1 mouse cellular context compared by ENCODE assay signal in the genomic region with DNA sequence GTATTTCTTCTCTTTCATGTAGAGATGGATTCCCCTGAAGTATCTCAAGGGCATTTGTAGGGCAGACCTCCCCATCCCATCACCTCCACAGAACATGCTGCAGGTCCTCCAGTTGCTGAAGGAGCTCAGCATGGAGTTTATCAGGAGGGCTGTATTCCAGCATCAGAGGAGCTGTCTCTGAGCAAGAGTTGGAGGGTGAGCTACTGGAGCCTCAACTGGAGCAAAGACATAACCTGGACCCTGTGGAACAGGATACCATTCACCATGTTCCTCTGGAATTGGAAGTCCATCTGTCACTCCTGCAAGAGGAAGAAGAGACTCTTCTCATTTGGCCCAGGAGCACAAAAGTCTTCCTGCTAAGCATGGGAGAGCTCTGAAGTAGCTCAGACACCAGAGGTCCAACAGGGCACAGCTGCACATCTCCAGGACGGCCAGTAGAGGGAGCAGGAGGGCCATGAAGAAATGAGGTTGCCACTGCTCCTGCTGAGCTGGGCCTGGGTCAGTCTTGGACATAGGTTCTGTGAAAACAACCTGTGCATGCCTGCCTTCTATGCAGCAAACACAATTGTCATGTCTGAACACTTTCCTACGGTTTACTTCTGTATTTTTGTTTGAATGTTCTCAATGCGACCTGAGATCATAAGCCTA.
A peak's percentile ranks its signal among the peaks of the same experiment; 100 is the strongest.
TF ChIP-seq lines count a peak whose summit lies in the region.

No protein-coding gene starts in this region.

TF ChIP-seq in CH12.LX, 34 proteins besides CTCF, POLR2A, EP300 and RAD21:
- TF ChIP-seq TCF12 (IDR thresholded peaks at IDR 0.05; ENCODE audit: low read depth, low read length): no peak
- peak; percentile 90 for TF ChIP-seq SMC3 (IDR thresholded peaks at IDR 0.05; ENCODE audit: low read depth, low read length)
- TF ChIP-seq ZC3H11A (IDR thresholded peaks at IDR 0.05; ENCODE audit: low read depth, low read length): peak; percentile 45
- no peak for TF ChIP-seq BHLHE40 (IDR thresholded peaks at IDR 0.05; ENCODE audit: low read depth, low read length)
- TF ChIP-seq PAX5 (IDR thresholded peaks at IDR 0.05; ENCODE audit: low read length): no peak
